In genomic region chrX:88115609-88116073, GRCm38 (mm10) we compare ENCODE assay signal across 9 mouse cellular contexts. TPM values are rescaled to one million over a fixed set of nuclear protein-coding genes. Genes with fewer than 3 reads are reported as not detected.
A peak's percentile ranks its signal among the peaks of the same experiment; 100 is the strongest.
DNase-seq lines count a peak whose midpoint lies in the region; ATAC-seq lines count a peak whose summit lies in the region.
"Had no signal": no experiment of that assay in that cellular context is flagged by ENCODE, and none has a peak within 500 bp of the region (broad histone marks: within the 10 kb centered on the region; RNA-seq: fewer than 3 reads in every experiment).

Gene Il1rapl1 (minus strand): TSS chrX:88115645.

- H3K4me2 ChIP-seq in hindbrain, embryonic 15.5 days, result peak within 1 kb of the TSS; percentile 55
- H3K4me2 ChIP-seq in limb, embryonic 13.5 days (replicated peaks), result peak within 1 kb of the TSS; percentile 62
- peak within 1 kb of the TSS; percentile 49 for H3K4me2 ChIP-seq in stomach, embryonic 16.5 days (ENCODE audit: low read depth, low read length)
- H3K4me2 ChIP-seq: liver, embryonic 13.5 days had no signal

- peak; percentile 82 for ATAC-seq in hindbrain, embryonic 15.5 days (ENCODE audit: low FRiP score, low read depth)
- peak; percentile 36; the same call in 1 of the 2 replicates for ATAC-seq in limb, embryonic 13.5 days (ENCODE audit: low FRiP score, low read depth)
- no peak for ATAC-seq in stomach, embryonic 16.5 days (ENCODE audit: insufficient read depth, low FRiP score)

- peak; percentile 6 for DNase-seq in kidney, postnatal 10 days
- no peak for DNase-seq in kidney, postnatal 25 days
- DNase-seq in cerebellum, postnatal 36 days, result peak; percentile 39 to 66
- DNase-seq in urinary bladder, postnatal 36 days (ENCODE audit: low spot score in 2 of 2), result no peak
- DNase-seq in thymus, postnatal 4 days, result no peak
- DNase-seq: liver, embryonic 13.5 days had no signal

- H3K9me3 ChIP-seq in hindbrain, embryonic 15.5 days, result no peaks in the 10 kb centered on the region
- no peaks in the 10 kb centered on the region for H3K9me3 ChIP-seq in limb, embryonic 13.5 days
- no peaks in the 10 kb centered on the region for H3K9me3 ChIP-seq in stomach, embryonic 16.5 days (replicated peaks; ENCODE audit: control insufficient read depth, low read length)
- H3K9me3 ChIP-seq: liver, embryonic 13.5 days had no signal

- H3K27me3 ChIP-seq in hindbrain, embryonic 15.5 days, result no peaks in the 10 kb centered on the region
- H3K27me3 ChIP-seq in limb, embryonic 13.5 days, result no peaks in the 10 kb centered on the region; the same call in 1 of the 2 replicates
- no peaks in the 10 kb centered on the region for H3K27me3 ChIP-seq in stomach, embryonic 16.5 days (ENCODE audit: control insufficient read depth, insufficient read depth, low read length)
- H3K27me3 ChIP-seq: liver, embryonic 13.5 days had no signal

- H3K4me1 ChIP-seq in hindbrain, embryonic 15.5 days (replicated peaks), result no peaks in the 10 kb centered on the region
- H3K4me1 ChIP-seq in limb, embryonic 13.5 days, result no peaks in the 10 kb centered on the region
- no peaks in the 10 kb centered on the region for H3K4me1 ChIP-seq in stomach, embryonic 16.5 days (ENCODE audit: control insufficient read depth, insufficient read depth, low read length)
- H3K4me1 ChIP-seq: liver, embryonic 13.5 days had no signal

- H3K9ac ChIP-seq in hindbrain, embryonic 15.5 days, result peak within 1 kb of the TSS; percentile 38
- H3K9ac ChIP-seq in limb, embryonic 13.5 days, result peak within 1 kb of the TSS; percentile 19; the same call in 1 of the 2 replicates
- H3K9ac ChIP-seq in stomach, embryonic 16.5 days (ENCODE audit: low read length), result no peak within 1 kb of the TSS
- H3K9ac ChIP-seq: liver, embryonic 13.5 days had no signal

- H3K4me3 ChIP-seq in hindbrain, embryonic 15.5 days, result peak within 1 kb of the TSS; percentile 47
- H3K4me3 ChIP-seq in limb, embryonic 13.5 days, result peak within 1 kb of the TSS; percentile 41
- H3K4me3 ChIP-seq in stomach, embryonic 16.5 days (replicated peaks; ENCODE audit: low read length), result peak within 1 kb of the TSS; percentile 49
- H3K4me3 ChIP-seq: liver, embryonic 13.5 days had no signal

- 20% methylated on average over 12 of the region's 12 CpGs for WGBS in hindbrain, embryonic 15.5 days
- WGBS in limb, embryonic 13.5 days, result 20% methylated on average over 12 of the region's 12 CpGs
- WGBS in stomach, embryonic 16.5 days, result 17% methylated on average over 12 of the region's 12 CpGs

- H3K36me3 ChIP-seq in hindbrain, embryonic 15.5 days, result no peaks in the 10 kb centered on the region
- no peaks in the 10 kb centered on the region for H3K36me3 ChIP-seq in limb, embryonic 13.5 days
- H3K36me3 ChIP-seq in stomach, embryonic 16.5 days (ENCODE audit: control insufficient read depth, insufficient read depth, low read length), result no peaks in the 10 kb centered on the region
- H3K36me3 ChIP-seq: liver, embryonic 13.5 days had no signal

- H3K27ac ChIP-seq in hindbrain, embryonic 15.5 days (replicated peaks), result peak within 1 kb of the TSS; percentile 74
- no peak within 1 kb of the TSS for H3K27ac ChIP-seq in limb, embryonic 13.5 days
- peak within 1 kb of the TSS; percentile 10; the same call in 1 of the 2 replicates for H3K27ac ChIP-seq in stomach, embryonic 16.5 days (ENCODE audit: low read length)
- H3K27ac ChIP-seq: liver, embryonic 13.5 days had no signal

RNA-seq across cellular contexts. Expression of gene Il1rapl1, which starts in this region (rescaled TPM):
- polyA plus RNA-seq in hindbrain, embryonic 15.5 days (2015; fragmentation: Nextera tagmentation; extraction: Ambion mirVana), result 4.1 and 4.7 TPM in 2 replicates
- polyA plus RNA-seq in limb, embryonic 13.5 days (2015; fragmentation: Nextera tagmentation; extraction: Ambion mirVana), result 1.1 TPM in 2 replicates
- polyA plus RNA-seq in stomach, embryonic 16.5 days (2015; fragmentation: Nextera tagmentation; extraction: Ambion mirVana), result 0.81 and 1.4 TPM in 2 replicates
- polyA plus RNA-seq: liver, embryonic 13.5 days had no signal

Comparison
In these comparisons a context has a peak if more than half of its experiments do, and no peak if none do; other contexts are left out.
1. DNase-seq: peak in kidney, postnatal 10 days (single experiment) and cerebellum, postnatal 36 days (2 of 2); none in kidney, postnatal 25 days (0 of 2), urinary bladder, postnatal 36 days (0 of 2) and thymus, postnatal 4 days (single experiment).
2. Peak in every context shown above with its lines, with median percentiles within 50 percentile points of each other: H3K4me2 ChIP-seq and H3K4me3 ChIP-seq.